Mouse (Mus musculus) heart, postnatal 0 days (tissue): ENCODE measurements around the gene Gm17606. TPM values are rescaled to one million over a fixed set of nuclear protein-coding genes. Genes with fewer than 3 reads are reported as not detected.

Experiments used
- ATAC-seq: fragments of 200-750 bp; cut with Nextera tagmentation; 2 replicates; pipeline ENCODE4 v1.8.0; 2017; ENCODE audit warnings: low read depth, moderate number of reproducible peaks, moderate library complexity; ENCODE audit not compliant: insufficient read depth
- DNase-seq: peaks from one replicate; pipeline ENCODE4 v3.0.0-alpha.2; 2016; ENCODE audit warnings: low spot score
- H3K27ac ChIP-seq: fragments of 300-500 bp; sonication (generic); 2 replicates; pipeline ENCODE4 v1.5.1; 2014; ENCODE audit warnings: low read depth, mild to moderate bottlenecking
- H3K27me3 ChIP-seq: fragments of 300-500 bp; sonication (generic); 2 replicates; pipeline ENCODE4 v1.6.1; 2014; ENCODE audit warnings: low read length, mixed read lengths; ENCODE audit not compliant: control insufficient read depth, insufficient read depth
- H3K36me3 ChIP-seq: fragments of 300-500 bp; sonication (generic); replicated peaks from 2 replicates; pipeline ENCODE4 v1.6.1; 2014; ENCODE audit warnings: low read length, mixed read lengths; ENCODE audit not compliant: control insufficient read depth, insufficient read depth
- H3K4me1 ChIP-seq: fragments of 300-500 bp; sonication (generic); 2 replicates; pipeline ENCODE4 v1.6.1; 2014; ENCODE audit warnings: antibody characterized with exemption; ENCODE audit not compliant: control insufficient read depth, insufficient read depth
- H3K4me2 ChIP-seq: fragments of 300-500 bp; sonication (generic); 2 replicates; pipeline ENCODE4 v1.6.1; 2014; ENCODE audit warnings: low read depth, mild to moderate bottlenecking, low read length, moderate library complexity
- H3K4me3 ChIP-seq: fragments of 300-500 bp; sonication (generic); 2 replicates; pipeline ENCODE4 v1.5.1; 2014; ENCODE audit warnings: low read depth, low read length
- H3K9ac ChIP-seq: fragments of 300-500 bp; sonication (generic); replicated peaks from 2 replicates; pipeline ENCODE4 v1.6.1; 2014; ENCODE audit warnings: low read depth, low read length, mixed read lengths
- H3K9me3 ChIP-seq: fragments of 300-500 bp; sonication (generic); replicated peaks from 2 replicates; pipeline ENCODE4 v1.6.1; 2016; ENCODE audit warnings: low read length; ENCODE audit not compliant: control insufficient read depth
- CTCF ChIP-seq: IDR thresholded peaks from 2 replicates; pipeline ENCODE4 v1.5.1; 2016; ENCODE audit warnings: antibody characterized with exemption, control low read depth, low read depth
- EP300 ChIP-seq: IDR thresholded peaks from 2 replicates; pipeline ENCODE4 v1.6.1; 2016; ENCODE audit warnings: antibody characterized with exemption, low read depth
- WGBS: fragments of 180-500 bp; shearing (Covaris S2); extraction: QIAGEN DNeasy Blood & Tissue Kit; methylation state at CpG from one replicate; pipeline ENCODE4 v1.1.7; 2014; 5-methylcytosine and 5-hydroxymethylcytosine counted together
- polyA plus RNA-seq: library from polyadenylated mRNA; unstranded; fragments of >200 nt; fragmentation: Nextera tagmentation; extraction: Ambion mirVana; gene quantifications from 2 replicates; pipeline ENCODE4 v1.2.1, GENCODE M21; 2015
- total RNA-seq: library from RNA; depleted of rRNA; stranded (reverse); fragments of >200 nt; gene quantifications from 2 replicates; pipeline ENCODE4 v1.2.3, GENCODE M21; 2014; ENCODE audit warnings: low replicate concordance

The Gm17606 gene
- total and polyA plus RNA-seq, 2 experiments from 2014 or later, result not detected

DNA sequence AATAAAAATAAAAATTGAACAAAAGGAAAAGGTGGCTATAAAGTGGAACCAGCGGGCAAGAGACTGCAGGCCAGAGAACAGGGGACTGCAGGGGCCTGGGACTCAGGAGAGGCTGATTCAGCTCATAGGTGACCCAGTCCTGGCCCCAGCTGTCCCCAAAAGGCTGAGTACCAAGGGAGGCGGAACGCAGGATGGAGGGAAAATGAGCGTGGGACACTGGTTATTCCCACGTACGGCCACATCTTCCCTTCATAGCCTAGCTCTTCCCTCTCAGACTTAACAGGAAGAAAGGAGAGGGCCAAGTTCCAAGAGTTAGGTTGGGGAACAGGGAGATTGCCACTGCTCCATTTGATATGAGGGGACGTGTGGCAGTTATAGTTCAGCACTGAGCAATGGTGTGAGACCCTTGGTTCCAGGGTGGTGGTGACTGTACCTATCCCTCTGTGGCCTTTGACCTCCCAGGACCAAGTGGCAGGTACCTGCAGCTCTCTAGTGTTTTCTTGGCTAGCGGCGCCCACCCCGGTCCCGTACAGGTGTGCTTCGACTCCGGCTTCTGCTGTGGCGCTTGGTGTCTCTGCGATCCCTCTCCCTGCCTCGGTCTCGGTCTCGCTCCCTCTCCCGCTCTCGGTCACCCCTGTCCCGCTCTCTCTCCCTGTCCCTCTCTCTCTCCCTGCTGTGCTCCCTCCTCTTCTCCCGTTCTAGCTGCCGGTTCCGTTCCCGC lies 1.6 kb downstream of the Gm17606 start:
- TF ChIP-seq EP300 (no peak), CTCF (no peak)
- Histone ChIP-seq H3K4me2 (no peak overlapping the region), H3K4me3 (no peak overlapping the region), H3K27ac (no peak overlapping the region), H3K4me1 (no peaks in the 10 kb centered on the region), H3K9me3 (no peaks in the 10 kb centered on the region), H3K9ac (no peak overlapping the region), H3K27me3 (no peaks in the 10 kb centered on the region), H3K36me3 (peaks cover 54% of the 10 kb centered on the region)
- ATAC-seq (no peak), DNase-seq (no peak)
- 81% methylated on average over 20 of the region's 25 CpGs for WGBS

DNA sequence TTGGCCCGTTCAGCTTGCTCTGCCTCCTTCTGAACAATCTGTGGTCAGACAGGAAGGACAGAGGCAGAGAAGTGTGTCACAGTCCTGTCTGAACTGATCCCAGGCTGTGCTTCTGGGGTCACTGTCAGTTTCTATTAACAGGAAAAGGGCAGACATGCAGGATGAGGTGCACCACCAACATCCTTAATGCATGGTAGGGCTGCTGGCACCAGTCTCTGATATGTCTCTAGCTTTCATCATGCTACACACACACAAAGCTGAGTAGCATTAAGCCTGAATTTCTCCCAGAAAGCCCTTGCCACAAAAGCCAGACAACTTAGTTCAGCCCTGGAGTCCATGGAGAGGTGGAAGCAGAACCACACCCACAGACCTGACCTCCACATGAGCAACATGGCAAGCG lies 2.3 kb downstream of the Gm17606 start:
- no peak overlapping the region for H3K27ac ChIP-seq
- WGBS, result 83% methylated on average over 2 of the region's 2 CpGs
- H3K9me3 ChIP-seq, result no peaks in the 10 kb centered on the region
- H3K27me3 ChIP-seq, result no peaks in the 10 kb centered on the region
- peaks cover 60% of the 10 kb centered on the region for H3K36me3 ChIP-seq
- H3K4me1 ChIP-seq, result no peaks in the 10 kb centered on the region
- TF ChIP-seq CTCF (no peak), EP300 (no peak)
- ATAC-seq (no peak), DNase-seq (no peak)
- H3K9ac ChIP-seq, result no peak overlapping the region
- H3K4me2 ChIP-seq, result no peak overlapping the region
- H3K4me3 ChIP-seq, result no peak overlapping the region

DNA sequence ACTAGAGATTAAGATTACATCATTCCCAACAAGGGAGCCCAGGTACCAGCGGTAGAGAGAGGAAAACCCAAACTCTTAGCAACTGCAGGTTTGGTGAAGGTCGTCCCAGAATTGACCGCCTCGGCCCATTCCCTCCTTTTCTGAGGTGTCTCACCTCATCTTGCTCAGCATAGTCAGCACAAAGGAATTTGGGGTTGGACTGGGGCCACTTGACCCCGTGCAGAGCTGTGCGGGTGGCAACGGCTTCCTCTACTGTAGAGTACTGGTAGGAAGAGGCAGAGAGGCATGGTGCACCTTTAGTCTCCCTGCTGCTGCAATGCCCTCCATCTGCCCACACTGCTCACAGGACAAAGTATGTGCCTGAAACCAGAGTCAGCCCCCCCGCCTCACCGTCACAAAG lies 3.5 kb downstream of the Gm17606 start:
- H3K4me3 ChIP-seq, result no peak overlapping the region
- no peak for ATAC-seq
- H3K9me3 ChIP-seq, result no peaks in the 10 kb centered on the region
- no peak overlapping the region for H3K4me2 ChIP-seq
- DNase-seq, result no peak
- H3K27ac ChIP-seq, result no peak overlapping the region
- H3K36me3 ChIP-seq, result peaks cover 72% of the 10 kb centered on the region
- WGBS, result 68% methylated on average over 9 of the region's 9 CpGs
- H3K4me1 ChIP-seq, result no peaks in the 10 kb centered on the region
- H3K27me3 ChIP-seq, result no peaks in the 10 kb centered on the region
- no peak for TF ChIP-seq EP300
- no peak for TF ChIP-seq CTCF
- no peak overlapping the region for H3K9ac ChIP-seq

- Histone ChIP-seq H3K9ac (no peak overlapping the region), H3K4me3 (no peak overlapping the region), H3K36me3 (peaks cover 90% of the 10 kb centered on the region), H3K4me1 (no peaks in the 10 kb centered on the region), H3K9me3 (no peaks in the 10 kb centered on the region), H3K27ac (no peak overlapping the region), H3K27me3 (no peaks in the 10 kb centered on the region), H3K4me2 (no peak overlapping the region)
- no peak for ATAC-seq
- no peak for TF ChIP-seq EP300
- no peak for TF ChIP-seq CTCF
- no peak for DNase-seq
- 90% methylated on average over 17 of the region's 17 CpGs for WGBS
Observed at GRCm38 (mm10) chr14:54646455-54646854, 5.7 kb downstream of the Gm17606 start.

GRCm38 (mm10) chr14:54646898-54647636 lies 6.3 kb downstream of the Gm17606 start:
- DNase-seq (no peak), ATAC-seq (no peak)
- no peak overlapping the region for H3K4me2 ChIP-seq
- H3K9me3 ChIP-seq, result no peaks in the 10 kb centered on the region
- WGBS, result 91% methylated on average over 8 of the region's 8 CpGs
- H3K4me3 ChIP-seq, result no peak overlapping the region
- no peak overlapping the region for H3K27ac ChIP-seq
- no peaks in the 10 kb centered on the region for H3K27me3 ChIP-seq
- H3K4me1 ChIP-seq, result no peaks in the 10 kb centered on the region
- H3K9ac ChIP-seq, result no peak overlapping the region
- H3K36me3 ChIP-seq, result peaks cover 93% of the 10 kb centered on the region
- no peak for TF ChIP-seq EP300
- peak; percentile 49 for TF ChIP-seq CTCF
